Mouse (Mus musculus) lung, postnatal 14 days (tissue): ENCODE data around the gene Olig1.
"Not testable (repeated sequence)": the region's sequence is repeated elsewhere in the genome, so short reads cannot be mapped to it uniquely, and the experiment has no call there.

Experiments used
- DNase-seq: peaks from one replicate; pipeline ENCODE4 v3.0.0; 2021

Olig1 gene

DNA sequence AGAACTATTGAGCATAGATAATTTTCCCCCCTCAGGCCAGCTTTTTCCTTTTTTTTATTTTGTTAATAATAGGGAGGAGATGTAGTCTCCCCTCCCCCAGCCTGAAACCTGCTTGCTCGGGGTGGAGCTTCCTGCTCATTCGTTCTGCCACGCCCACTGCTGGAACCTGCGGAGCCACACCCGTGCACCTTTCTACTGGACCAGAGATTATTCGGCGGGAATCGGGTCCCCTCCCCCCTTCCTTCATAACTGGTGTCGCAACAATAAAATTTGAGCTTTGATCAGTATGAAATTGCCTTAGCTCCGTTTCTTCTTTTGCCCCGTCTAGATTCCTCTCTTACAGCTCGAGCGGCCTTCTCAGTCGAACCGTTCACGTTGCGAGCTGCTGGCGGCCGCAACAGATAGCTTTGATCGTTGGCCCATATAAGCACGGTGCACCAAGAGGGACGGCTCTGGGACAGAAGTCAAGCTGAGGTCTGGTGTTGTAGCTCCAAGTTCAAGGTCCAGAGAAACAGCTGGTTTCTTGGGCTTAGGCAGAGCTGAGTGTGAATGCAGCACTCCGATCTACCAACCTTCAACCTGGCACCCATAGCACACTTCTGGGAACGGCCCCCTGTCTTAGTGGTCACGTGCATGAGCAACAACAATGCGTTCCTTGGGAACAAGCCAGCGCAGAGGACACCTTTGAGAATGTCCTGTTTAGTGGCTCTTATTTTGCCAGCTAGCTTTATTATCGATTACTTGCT lies 14.0 kb upstream of the Olig1 start:
- not testable (repeated sequence) for DNase-seq

- no peak for DNase-seq
These were observed 10.6 kb upstream of the Olig1 start for GRCm38 (mm10) chr16:91258956-91259355.

DNA sequence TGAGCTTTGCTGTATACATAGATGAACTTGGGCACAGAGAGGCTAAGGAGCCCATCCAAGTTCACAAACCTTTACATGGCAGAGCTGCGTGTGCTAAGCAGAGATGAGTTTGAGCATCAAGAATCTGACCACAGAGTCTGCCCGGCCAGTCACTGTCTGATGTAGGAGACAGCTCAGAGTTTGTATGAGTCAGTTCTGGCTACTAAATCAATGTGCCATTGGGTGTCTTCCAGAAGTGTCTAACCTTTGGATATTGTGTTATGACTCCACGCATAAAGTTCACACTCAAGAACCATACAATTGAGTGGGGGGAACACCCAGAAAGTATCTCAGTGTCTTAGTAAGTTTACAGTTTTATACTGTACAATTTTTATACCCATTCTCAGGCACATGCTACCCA lies 8.7 kb upstream of the Olig1 start:
- DNase-seq = no peak

DNA sequence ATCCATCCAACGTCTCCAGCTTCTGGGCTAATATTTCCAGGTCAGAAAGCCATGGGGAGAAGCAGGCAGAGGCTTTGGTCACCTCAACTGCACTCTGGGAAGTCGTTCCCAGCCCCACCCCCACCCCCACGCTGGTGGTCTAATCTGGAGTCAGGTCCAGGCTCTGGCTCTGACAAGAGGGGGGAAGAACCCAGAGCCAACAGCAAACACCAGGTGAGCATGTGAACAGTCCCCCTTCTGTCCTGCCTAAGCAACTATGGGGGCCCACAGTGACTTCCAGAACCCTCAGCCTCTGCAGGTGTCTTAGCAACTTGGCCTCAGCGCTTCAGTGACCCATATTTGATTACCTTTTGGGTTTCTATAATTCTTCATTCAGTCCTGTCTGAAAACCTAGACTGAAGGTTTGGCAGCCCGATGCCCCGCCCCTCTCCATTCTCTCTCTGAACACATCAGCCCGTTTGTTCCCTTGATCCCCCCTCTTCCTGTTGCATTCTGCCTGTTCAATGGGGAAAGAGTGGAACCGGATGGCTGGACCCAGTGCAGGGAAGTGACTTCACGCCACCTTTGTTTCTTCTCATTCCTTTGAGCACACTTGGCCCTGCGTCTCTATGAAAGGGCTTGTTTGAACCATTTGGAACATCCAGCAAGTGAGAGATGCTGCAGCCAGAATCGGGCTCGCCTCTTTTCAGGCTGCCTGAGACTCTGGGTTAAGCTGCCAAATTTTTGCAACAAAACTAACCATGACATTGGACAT lies 6.9 kb upstream of the Olig1 start:
- no peak for DNase-seq

GRCm38 (mm10) chr16:91265972-91266371 lies 3.6 kb upstream of the Olig1 start:
- DNase-seq = no peak

DNA sequence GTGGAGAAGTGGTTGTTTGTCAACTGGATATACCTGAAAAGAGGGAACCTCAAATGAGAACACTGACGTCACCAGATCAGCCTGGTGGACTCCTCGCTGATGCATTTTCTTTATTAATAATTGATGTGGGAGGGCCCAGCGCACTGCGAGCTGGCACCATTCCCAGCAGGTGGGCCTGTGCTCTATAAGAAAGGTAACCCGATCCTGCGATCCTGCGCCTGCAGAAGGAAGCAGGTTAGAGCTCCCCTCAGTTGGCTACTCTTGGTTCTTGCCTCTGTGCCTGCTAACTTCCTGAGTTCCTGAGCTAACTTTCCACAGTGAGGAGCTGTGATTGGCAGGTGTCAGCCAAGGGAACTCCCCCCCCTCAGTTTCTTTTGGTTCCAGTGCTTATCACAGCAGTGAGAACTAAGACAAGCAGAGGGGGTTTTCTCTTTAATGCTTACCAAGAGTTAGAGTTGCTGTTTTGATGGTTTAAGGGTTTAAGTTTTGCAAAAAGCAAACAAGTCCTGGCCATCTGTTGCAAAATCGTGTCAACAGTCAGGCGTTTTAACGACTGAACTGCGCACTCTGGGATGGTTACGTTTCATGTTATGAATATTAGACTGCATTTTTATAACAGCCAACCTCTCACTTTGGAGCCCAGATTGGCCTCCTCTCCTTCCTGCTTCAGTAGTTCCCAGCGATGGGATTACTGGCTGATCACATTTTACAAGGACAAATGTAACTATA lies 684 bp upstream of the Olig1 start:
- no peak for DNase-seq

DNA sequence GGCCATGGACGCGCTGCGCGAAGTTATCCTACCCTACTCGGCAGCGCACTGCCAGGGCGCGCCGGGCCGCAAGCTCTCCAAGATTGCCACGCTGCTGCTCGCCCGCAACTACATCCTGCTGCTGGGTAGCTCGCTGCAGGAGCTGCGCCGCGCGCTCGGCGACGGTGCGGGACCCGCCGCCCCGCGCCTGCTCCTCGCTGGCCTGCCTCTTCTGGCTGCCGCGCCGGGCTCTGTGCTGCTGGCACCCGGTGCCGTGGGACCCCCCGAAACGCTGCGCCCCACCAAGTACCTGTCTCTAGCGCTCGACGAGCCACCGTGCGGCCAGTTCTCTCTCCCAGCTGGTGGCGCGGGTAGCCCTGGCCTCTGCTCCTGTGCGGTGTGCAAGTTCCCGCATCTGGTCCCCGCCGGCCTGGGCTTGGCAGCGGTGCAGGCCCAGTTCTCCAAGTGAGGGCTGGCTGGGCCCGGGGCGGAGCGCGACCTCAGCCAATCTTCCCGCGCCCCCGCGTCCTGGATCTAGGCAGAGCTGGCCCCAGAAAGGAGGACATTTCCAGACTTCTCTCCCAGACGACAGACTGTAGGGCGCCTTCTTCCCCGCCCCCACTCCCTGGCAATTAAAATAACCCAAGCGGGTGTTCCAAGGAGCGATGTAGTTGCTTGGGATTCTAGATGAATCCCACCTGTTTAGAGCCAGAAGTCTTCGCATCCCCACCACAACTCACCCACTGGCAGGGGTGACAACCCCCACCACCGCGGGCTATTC lies 820 bp downstream of the Olig1 start:
- DNase-seq = no peak

DNA sequence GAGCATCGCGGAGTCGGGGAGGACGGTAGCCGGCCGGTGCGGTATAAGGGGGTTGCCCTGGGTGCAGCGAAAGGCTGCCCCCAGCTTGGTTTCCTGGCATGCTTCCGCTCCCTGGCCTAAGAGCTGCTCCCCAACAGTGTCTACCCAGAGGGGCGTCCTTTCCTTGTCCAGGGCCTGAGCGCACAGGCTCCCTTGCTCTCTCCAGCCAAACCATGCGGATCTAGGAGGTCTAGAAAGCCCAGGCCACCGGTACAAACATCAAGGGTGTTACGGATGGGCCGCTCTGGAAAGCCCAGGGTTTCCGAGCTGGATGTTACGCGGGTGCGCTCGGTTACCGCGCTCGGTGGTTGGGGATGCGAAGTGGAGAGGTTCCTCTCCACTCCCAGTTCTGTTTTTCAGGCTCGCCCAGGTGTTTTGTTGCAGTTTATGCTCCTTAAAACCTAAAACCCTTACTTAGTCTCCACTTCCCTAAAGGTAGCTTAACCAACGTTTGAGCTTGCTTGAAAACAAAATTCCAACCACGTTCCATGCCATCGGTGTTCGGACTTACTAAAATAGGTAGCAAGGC lies 1.5 kb downstream of the Olig1 start:
- DNase-seq = no peak

GRCm38 (mm10) chr16:91271634-91272033 lies 2.1 kb downstream of the Olig1 start:
- DNase-seq = no peak

- DNase-seq = no peak
These were observed 10.9 kb downstream of the Olig1 start for GRCm38 (mm10) chr16:91280516-91280915.

GRCm38 (mm10) chr16:91292080-91292479 lies 22.5 kb downstream of the Olig1 start:
- no peak for DNase-seq

GRCm38 (mm10) chr16:91292719-91293333 lies 23.3 kb downstream of the Olig1 start:
- no peak for DNase-seq

DNA sequence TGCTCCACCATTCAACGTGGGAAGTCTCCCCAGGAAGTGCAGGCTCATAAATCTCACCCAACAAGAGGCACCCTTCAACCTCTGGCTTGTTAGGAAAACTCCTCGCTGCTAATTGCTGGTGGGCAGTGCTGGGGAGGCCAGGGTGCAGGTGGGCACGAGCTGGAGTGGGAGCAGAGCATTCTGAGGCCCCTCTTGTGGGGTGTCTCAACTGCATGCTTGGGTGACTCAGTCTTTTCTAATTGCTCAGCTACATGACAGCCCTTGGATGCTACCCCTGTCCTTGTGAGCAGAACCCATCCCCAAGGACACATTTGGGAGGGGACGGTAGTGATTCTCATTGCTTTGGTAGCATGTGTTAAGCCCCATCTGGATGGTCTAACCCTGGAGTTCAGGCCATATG lies 28.2 kb downstream of the Olig1 start:
- DNase-seq = no peak

- DNase-seq = no peak
These were observed 29.8 kb downstream of the Olig1 start for GRCm38 (mm10) chr16:91299412-91299811.

DNA sequence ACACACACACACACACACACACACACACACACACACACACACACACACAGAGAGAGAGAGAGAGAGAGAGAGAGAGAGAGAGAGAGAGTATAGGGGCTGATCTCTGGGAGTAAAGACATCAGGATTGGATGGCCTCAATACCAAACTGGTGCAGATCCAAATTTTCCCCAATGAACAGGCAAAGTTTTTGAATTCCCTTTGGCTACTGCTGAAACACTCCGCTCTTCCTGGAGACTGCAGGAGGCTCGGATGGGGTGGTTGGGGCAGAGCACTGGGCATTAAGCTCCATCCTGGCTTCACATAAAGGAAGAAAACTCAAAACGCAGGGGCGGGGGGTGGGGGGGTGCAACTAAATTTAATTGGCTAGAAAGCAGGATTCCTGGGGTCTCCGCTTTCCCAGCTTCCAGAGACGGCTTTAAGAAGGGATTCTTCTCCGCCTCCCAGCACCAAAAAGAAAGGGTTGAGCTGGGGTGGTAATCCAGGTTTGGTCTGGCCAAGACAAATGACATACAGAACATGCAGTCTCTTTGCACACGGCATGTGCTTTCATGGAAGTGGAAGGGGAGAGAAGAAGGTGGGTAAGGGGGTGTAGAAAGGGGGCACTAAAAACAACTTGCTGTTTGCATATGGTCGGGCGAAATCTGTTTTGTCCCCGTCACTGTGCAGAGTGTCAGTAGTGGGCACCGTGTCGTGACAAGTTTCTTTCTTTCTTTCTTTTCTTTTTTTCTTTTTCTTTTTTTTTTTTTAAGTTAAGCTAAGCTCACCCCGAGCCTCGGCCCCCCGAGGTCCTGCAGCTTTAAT lies 31.3 kb downstream of the Olig1 start:
- DNase-seq = no peak

DNA sequence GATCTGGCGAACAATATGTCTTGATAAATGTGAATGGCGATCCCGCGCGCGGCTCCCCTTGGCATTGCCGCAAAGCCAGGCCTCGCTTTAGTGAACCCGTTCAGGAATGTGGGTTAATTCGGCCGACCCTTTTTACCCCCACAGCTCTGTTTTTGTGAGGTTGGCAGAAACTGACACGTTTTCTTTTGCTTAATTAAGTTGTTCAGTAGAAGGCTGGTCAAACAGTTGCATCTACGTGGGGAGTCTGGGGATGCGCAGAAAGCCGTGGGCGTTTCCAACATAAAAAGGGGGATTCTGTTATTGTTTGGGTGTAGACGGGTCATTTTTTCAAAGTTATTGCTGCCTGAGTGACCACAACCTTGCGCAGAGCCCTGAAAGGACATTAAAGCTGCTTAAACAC lies 31.9 kb downstream of the Olig1 start:
- DNase-seq = no peak

DNA sequence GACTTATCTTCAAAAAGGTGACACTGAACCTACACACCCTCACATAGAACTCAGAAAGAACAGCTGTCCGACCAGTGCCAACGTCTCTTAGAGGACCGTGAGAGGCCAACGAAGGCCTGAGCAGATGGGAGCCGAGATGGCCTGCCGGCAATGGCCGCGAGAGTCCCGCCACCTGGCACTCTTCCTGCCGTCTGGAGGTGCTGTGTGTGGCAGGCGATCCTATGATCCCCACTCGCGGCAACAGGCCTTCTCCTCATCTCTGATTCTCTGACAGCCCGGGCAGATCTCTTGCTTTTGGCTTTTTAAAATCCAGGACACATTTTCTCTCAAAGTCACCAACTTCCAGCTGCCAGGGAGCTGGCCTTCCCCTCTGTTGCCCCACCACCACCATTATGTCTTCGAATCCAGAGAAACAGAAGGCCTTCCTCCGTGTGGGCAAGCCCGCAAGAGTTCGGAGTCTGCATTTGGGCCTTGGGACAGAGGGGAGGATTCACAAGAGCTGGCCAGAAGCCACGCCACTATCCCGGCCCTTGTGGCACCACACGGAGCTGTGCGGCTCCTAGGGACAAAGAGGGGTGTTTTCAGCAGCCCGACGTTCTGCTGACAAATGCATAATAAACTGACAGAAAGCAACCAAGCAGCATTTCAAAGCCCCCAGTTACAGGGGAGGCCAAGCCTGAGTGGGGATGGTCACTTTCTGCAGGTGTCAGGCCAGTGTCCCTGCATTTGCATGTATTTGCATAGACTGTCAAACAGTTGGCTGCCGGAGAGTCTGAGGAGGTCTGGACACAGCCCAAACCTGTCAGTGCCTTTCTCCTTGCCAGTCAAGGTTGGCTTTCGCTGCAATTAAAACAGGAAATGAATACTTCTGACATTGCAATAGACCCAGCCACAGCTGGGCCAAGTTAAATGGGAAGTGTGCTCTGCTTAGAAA lies 34.5 kb downstream of the Olig1 start:
- no peak for DNase-seq

- no peak for DNase-seq
These were observed 36.0 kb downstream of the Olig1 start for GRCm38 (mm10) chr16:91305512-91306111.

DNA sequence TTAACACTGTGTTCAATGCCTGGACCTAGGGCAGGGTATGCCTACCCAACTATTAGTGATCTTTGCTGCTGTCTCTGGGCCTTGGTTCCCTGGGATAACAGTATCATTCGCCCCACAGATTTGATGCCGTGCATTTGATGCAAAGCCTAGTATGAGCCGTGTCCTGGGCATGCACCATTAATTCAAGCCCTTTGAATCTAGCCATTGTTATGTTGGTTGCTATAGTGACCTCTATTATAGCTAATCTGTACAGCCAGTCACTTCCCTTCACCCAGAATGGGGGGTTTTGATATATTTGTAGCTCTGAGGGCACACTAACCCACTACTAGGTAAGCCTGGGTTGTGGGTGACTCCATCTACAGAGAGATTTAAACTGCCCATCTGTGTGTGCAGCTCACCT lies 40.3 kb downstream of the Olig1 start:
- DNase-seq = no peak

GRCm38 (mm10) chr16:91312921-91313320 lies 43.3 kb downstream of the Olig1 start:
- no peak for DNase-seq
